ENCODE assay signal across 9 mouse cellular contexts in genomic region chr5:130858148-130858547, GRCm38 (mm10).
A peak's percentile ranks its signal among the peaks of the same experiment; 100 is the strongest.
DNase-seq lines count a peak whose midpoint lies in the region; ATAC-seq and TF ChIP-seq lines count a peak whose summit lies in the region.
"Had no signal": no experiment of that assay in that cellular context is flagged by ENCODE, and none has a peak within 500 bp of the region (broad histone marks: within the 10 kb centered on the region; RNA-seq: fewer than 3 reads in every experiment).

No protein-coding gene starts in this region.

- H3K27ac ChIP-seq in neural tube, embryonic 15.5 days (replicated peaks): no peak overlapping the region
- H3K27ac ChIP-seq in hindbrain, embryonic 14.5 days: no peak overlapping the region
- no peak overlapping the region for H3K27ac ChIP-seq in liver, embryonic 14.5 days
- H3K27ac ChIP-seq: hindbrain, embryonic 15.5 days had no signal

- no peaks in the 10 kb centered on the region for H3K27me3 ChIP-seq in neural tube, embryonic 15.5 days (replicated peaks)
- no peaks in the 10 kb centered on the region for H3K27me3 ChIP-seq in hindbrain, embryonic 14.5 days (ENCODE audit: control insufficient read depth, insufficient read depth, low read length)
- H3K27me3 ChIP-seq in liver, embryonic 14.5 days (ENCODE audit: control insufficient read depth, insufficient read depth, low read length): no peaks in the 10 kb centered on the region
- H3K27me3 ChIP-seq: hindbrain, embryonic 15.5 days had no signal

- H3K4me3 ChIP-seq in neural tube, embryonic 15.5 days (replicated peaks): no peak overlapping the region
- H3K4me3 ChIP-seq in hindbrain, embryonic 14.5 days (replicated peaks; ENCODE audit: low read length): no peak overlapping the region
- no peak overlapping the region for H3K4me3 ChIP-seq in liver, embryonic 14.5 days (ENCODE audit: insufficient read depth in 1 of 2, low read depth in 2 of 2, low read length in 2 of 2)
- H3K4me3 ChIP-seq: hindbrain, embryonic 15.5 days had no signal

- no peaks in the 10 kb centered on the region for H3K36me3 ChIP-seq in neural tube, embryonic 15.5 days
- H3K36me3 ChIP-seq in hindbrain, embryonic 14.5 days (replicated peaks; ENCODE audit: control insufficient read depth, insufficient read depth): no peaks in the 10 kb centered on the region
- H3K36me3 ChIP-seq in liver, embryonic 14.5 days (replicated peaks; ENCODE audit: control insufficient read depth, insufficient read depth, low read depth): no peaks in the 10 kb centered on the region
- H3K36me3 ChIP-seq: hindbrain, embryonic 15.5 days had no signal

- ATAC-seq in neural tube, embryonic 15.5 days (ENCODE audit: low FRiP score): no peak
- no peak for ATAC-seq in hindbrain, embryonic 14.5 days (ENCODE audit: low FRiP score)
- no peak for ATAC-seq in liver, embryonic 14.5 days (ENCODE audit: insufficient read depth)

- TF ChIP-seq EP300 in liver, embryonic 14.5 days (IDR thresholded peaks at IDR 0.05; ENCODE audit: low read depth): no peak

- WGBS in neural tube, embryonic 15.5 days: 26% methylated on average over 8 of the region's 8 CpGs
- 24% methylated on average over 8 of the region's 8 CpGs for WGBS in hindbrain, embryonic 14.5 days
- WGBS in liver, embryonic 14.5 days (ENCODE audit: insufficient replicate concordance): 15% methylated on average over 8 of the region's 8 CpGs

- no peak overlapping the region for H3K9ac ChIP-seq in neural tube, embryonic 15.5 days (replicated peaks)
- H3K9ac ChIP-seq in hindbrain, embryonic 14.5 days: no peak overlapping the region
- no peak overlapping the region for H3K9ac ChIP-seq in liver, embryonic 14.5 days (replicated peaks)
- H3K9ac ChIP-seq: hindbrain, embryonic 15.5 days had no signal

- H3K4me1 ChIP-seq in neural tube, embryonic 15.5 days: 0 out of 2 replicates have a peak, but pooled peaks cover 3% of the 10 kb centered on the region
- H3K4me1 ChIP-seq in hindbrain, embryonic 14.5 days (replicated peaks; ENCODE audit: control insufficient read depth, insufficient read depth, low read length): no peaks in the 10 kb centered on the region
- H3K4me1 ChIP-seq in liver, embryonic 14.5 days (replicated peaks; ENCODE audit: control insufficient read depth in 2 of 2, insufficient read depth in 2 of 2, low read length in 1 of 2): no peaks in the 10 kb centered on the region; a peak in 1 of 4 replicates
- H3K4me1 ChIP-seq: hindbrain, embryonic 15.5 days had no signal

- no peaks in the 10 kb centered on the region for H3K9me3 ChIP-seq in neural tube, embryonic 15.5 days (replicated peaks)
- no peaks in the 10 kb centered on the region for H3K9me3 ChIP-seq in hindbrain, embryonic 14.5 days (ENCODE audit: control insufficient read depth, low read length)
- no peaks in the 10 kb centered on the region for H3K9me3 ChIP-seq in liver, embryonic 14.5 days (ENCODE audit: control insufficient read depth, low read length)
- H3K9me3 ChIP-seq: hindbrain, embryonic 15.5 days had no signal

- no peak overlapping the region for H3K4me2 ChIP-seq in neural tube, embryonic 15.5 days
- H3K4me2 ChIP-seq in hindbrain, embryonic 14.5 days (replicated peaks): no peak overlapping the region
- no peak overlapping the region for H3K4me2 ChIP-seq in liver, embryonic 14.5 days (ENCODE audit: low read depth)
- H3K4me2 ChIP-seq: hindbrain, embryonic 15.5 days had no signal

- peak; percentile 30 to 40 for DNase-seq in adrenal gland, adult 18-20 months (ENCODE audit: low spot score in 2 of 2)
- no peak for DNase-seq in adrenal gland, postnatal 4 days (ENCODE audit: low spot score in 2 of 2)
- DNase-seq in neural tube, embryonic 10.5 days (ENCODE audit: extremely low spot score, low spot score): peak; percentile 59
- peak; percentile 69 for DNase-seq in cerebellum, adult 8-10 months
- DNase-seq in hindbrain, embryonic 14.5 days (ENCODE audit: low spot score): peak; percentile 84
- DNase-seq in liver, embryonic 14.5 days (ENCODE audit: low read depth in 3 of 3, low spot score in 3 of 3): peak in 2 of 3 experiments; percentile 7
- DNase-seq in right cerebral cortex, postnatal 14 days: peak; percentile 42

- peak; percentile 80 for TF ChIP-seq CTCF in liver, embryonic 14.5 days (IDR thresholded peaks at IDR 0.05; ENCODE audit: low read depth)

Comparison
In these comparisons a context has a peak if more than half of its experiments do, and no peak if none do; other contexts are left out.
1. DNase-seq: peak in adrenal gland, adult 18-20 months (2 of 2), neural tube, embryonic 10.5 days (single experiment), cerebellum, adult 8-10 months (single experiment), hindbrain, embryonic 14.5 days (single experiment), liver, embryonic 14.5 days (2 of 3) and right cerebral cortex, postnatal 14 days (single experiment); none in adrenal gland, postnatal 4 days (0 of 2).